Mouse (Mus musculus) MEL (cell line): ENCODE measurements around the gene Arhgap6. TPM values are rescaled to one million over a fixed set of nuclear protein-coding genes. Genes with fewer than 3 reads are reported as not detected.

Experiments
- DNase-seq: peaks from one replicate; pipeline ENCODE4 v3.0.0; 2011; ENCODE audit warnings: low read depth, low spot score
- H3K27ac ChIP-seq: 2 replicates; pipeline ENCODE4 v1.5.1; 2012; ENCODE audit warnings: low read depth, mild to moderate bottlenecking, control low read depth, low read length, moderate library complexity; ENCODE audit not compliant: control insufficient read depth
- H3K27me3 ChIP-seq, 2 experiments: fragments of 150-350 bp in 1 of 2; sonication (generic) in 1 of 2; 2 replicates each; pipeline ENCODE4 v1.6.1; 2012; ENCODE audit warnings: low read length in 2 of 2, mild to moderate bottlenecking in 2 of 2, improper control_type of control experiment in 1 of 2, moderate library complexity in 1 of 2; ENCODE audit not compliant: insufficient read depth in 2 of 2, control insufficient read depth in 1 of 2
- H3K36me3 ChIP-seq, 2 experiments: 2 replicates each; pipeline ENCODE4 v1.6.1; 2012 to 2014; ENCODE audit warnings: low read length in 2 of 2, improper control_type of control experiment in 1 of 2, inconsistent platforms in 1 of 2, mild to moderate bottlenecking in 1 of 2; ENCODE audit not compliant: insufficient read depth in 2 of 2, control insufficient read depth in 1 of 2
- H3K4me1 ChIP-seq, 2 experiments: fragments of 150-350 bp in 1 of 2; sonication (generic) in 1 of 2; 2 replicates each; pipeline ENCODE4 v1.6.1; 2012; ENCODE audit warnings: low read length in 2 of 2, improper control_type of control experiment in 1 of 2, mild to moderate bottlenecking in 1 of 2; ENCODE audit not compliant: insufficient read depth in 2 of 2, control insufficient read depth in 1 of 2
- H3K4me3 ChIP-seq, 2 experiments: fragments of 150-350 bp in 1 of 2; sonication (generic) in 1 of 2; 2 replicates each; pipeline ENCODE4 v1.5.1; 2012; ENCODE audit warnings: low read depth in 2 of 2, low read length in 2 of 2, mild to moderate bottlenecking in 2 of 2, moderate library complexity in 2 of 2, control low read depth in 1 of 2, improper control_type of control experiment in 1 of 2; ENCODE audit not compliant: control insufficient read depth in 1 of 2, insufficient read depth in 1 of 2
- H3K79me2 ChIP-seq: 2 replicates; pipeline ENCODE4 v1.6.1; 2012; ENCODE audit warnings: mild to moderate bottlenecking, low read length, moderate library complexity; ENCODE audit not compliant: control insufficient read depth, poor library complexity, insufficient read depth
- H3K9ac ChIP-seq: 2 replicates; pipeline ENCODE4 v1.6.1; 2012; ENCODE audit warnings: low read depth, mild to moderate bottlenecking, control low read depth, low read length, moderate library complexity; ENCODE audit not compliant: control insufficient read depth, poor library complexity, severe bottlenecking
- H3K9me3 ChIP-seq: fragments of 150-350 bp; sonication (generic); replicated peaks from 2 replicates; pipeline ENCODE4 v1.6.1; 2012; ENCODE audit warnings: mild to moderate bottlenecking, low read length, improper control_type of control experiment, moderate library complexity; ENCODE audit not compliant: insufficient read depth
- CHD1 ChIP-seq: IDR thresholded peaks from 2 replicates; pipeline ENCODE4 v1.6.1; 2012; ENCODE audit warnings: low read depth, mild to moderate bottlenecking, inconsistent platforms, low read length, improper control_type of control experiment
- CHD2 ChIP-seq: IDR thresholded peaks from 2 replicates; pipeline ENCODE4 v1.6.1; 2011; ENCODE audit warnings: low read length, improper control_type of control experiment
- CTCF ChIP-seq, 3 experiments: IDR thresholded peaks in 2 of 3; conservative IDR thresholded peaks in 1 of 3; 2 replicates each; pipeline ENCODE4 v1.5.1; 2011 to 2012; ENCODE audit warnings: low read length in 3 of 3, low read depth in 2 of 3, mild to moderate bottlenecking in 2 of 3, improper control_type of control experiment in 1 of 3, inconsistent platforms in 1 of 3, mixed read lengths in 1 of 3, moderate library complexity in 1 of 3; ENCODE audit not compliant: control insufficient read depth in 1 of 3, insufficient read depth in 1 of 3, poor library complexity in 1 of 3, severe bottlenecking in 1 of 3
- E2F4 ChIP-seq: IDR thresholded peaks from 2 replicates; pipeline ENCODE4 v1.6.1; 2011; ENCODE audit warnings: low read depth, low read length, improper control_type of control experiment, borderline replicate concordance
- GABPA ChIP-seq: IDR thresholded peaks from 2 replicates; pipeline ENCODE4 v1.6.1; 2012; ENCODE audit warnings: low read depth, mild to moderate bottlenecking, inconsistent platforms, low read length, improper control_type of control experiment, moderate library complexity
- HCFC1 ChIP-seq: IDR thresholded peaks from 2 replicates; pipeline ENCODE4 v1.6.1; 2012; ENCODE audit warnings: low read depth, mild to moderate bottlenecking, inconsistent platforms, low read length, improper control_type of control experiment, moderate library complexity
- MAZ ChIP-seq: IDR thresholded peaks from 2 replicates; pipeline ENCODE4 v1.6.1; 2012; ENCODE audit warnings: low read depth, mild to moderate bottlenecking, inconsistent platforms, low read length, improper control_type of control experiment
- MEF2A ChIP-seq: IDR thresholded peaks from 2 replicates; pipeline ENCODE4 v1.6.1; 2014; ENCODE audit warnings: low read depth, mild to moderate bottlenecking, inconsistent platforms, low read length, improper control_type of control experiment; ENCODE audit not compliant: poor library complexity, insufficient replicate concordance, severe bottlenecking; ENCODE audit errors: extremely low read depth
- MYB ChIP-seq: IDR thresholded peaks from 2 replicates; pipeline ENCODE4 v1.6.1; 2011; ENCODE audit warnings: mild to moderate bottlenecking, low read depth, low read length, improper control_type of control experiment
- NELFE ChIP-seq: IDR thresholded peaks from 2 replicates; pipeline ENCODE4 v1.6.1; 2011; ENCODE audit warnings: low read depth, low read length, improper control_type of control experiment
- NRF1 ChIP-seq: IDR thresholded peaks from 2 replicates; pipeline ENCODE4 v1.6.1; 2014; ENCODE audit warnings: low read depth, mild to moderate bottlenecking, inconsistent platforms, low read length, improper control_type of control experiment, moderate library complexity; ENCODE audit not compliant: poor library complexity, insufficient read depth, severe bottlenecking
- POLR2A ChIP-seq, 2 experiments: IDR thresholded peaks; 2 replicates each; pipeline ENCODE4 v1.6.1; 2011 to 2012; ENCODE audit warnings: low read length in 2 of 2, mild to moderate bottlenecking in 2 of 2, control low read depth in 1 of 2, improper control_type of control experiment in 1 of 2, low read depth in 1 of 2, moderate library complexity in 1 of 2; ENCODE audit not compliant: control insufficient read depth in 1 of 2, insufficient read depth in 1 of 2, poor library complexity in 1 of 2
- POLR2AphosphoS5 ChIP-seq: IDR thresholded peaks from 2 replicates; pipeline ENCODE4 v1.6.1; 2012; ENCODE audit warnings: low read depth, borderline replicate concordance, mild to moderate bottlenecking, inconsistent platforms, low read length, moderate library complexity, mixed read lengths
- RAD21 ChIP-seq: IDR thresholded peaks from 2 replicates; pipeline ENCODE4 v1.6.1; 2011; ENCODE audit warnings: mild to moderate bottlenecking, low read depth, low read length, improper control_type of control experiment
- SIN3A ChIP-seq: IDR thresholded peaks from 2 replicates; pipeline ENCODE4 v1.6.1; 2012; ENCODE audit warnings: low read length, improper control_type of control experiment, inconsistent platforms
- TCF12 ChIP-seq: IDR thresholded peaks from 2 replicates; pipeline ENCODE4 v1.6.1; 2014; ENCODE audit warnings: low read depth, mild to moderate bottlenecking, inconsistent platforms, low read length, improper control_type of control experiment, moderate library complexity
- UBTF ChIP-seq: IDR thresholded peaks from 2 replicates; pipeline ENCODE4 v1.6.1; 2012; ENCODE audit warnings: low read depth, mild to moderate bottlenecking, inconsistent platforms, low read length, improper control_type of control experiment, moderate library complexity, borderline replicate concordance; ENCODE audit not compliant: insufficient read depth
- USF1 ChIP-seq: IDR thresholded peaks from 2 replicates; pipeline ENCODE4 v1.6.1; 2014; ENCODE audit warnings: low read depth, mild to moderate bottlenecking, inconsistent platforms, low read length, improper control_type of control experiment, moderate library complexity
- USF2 ChIP-seq, 2 experiments: IDR thresholded peaks; 2 replicates each; pipeline ENCODE4 v1.6.1; 2011 to 2012; ENCODE audit warnings: improper control_type of control experiment in 2 of 2, low read length in 2 of 2, borderline replicate concordance in 1 of 2, inconsistent platforms in 1 of 2, low read depth in 1 of 2, mild to moderate bottlenecking in 1 of 2; ENCODE audit not compliant: insufficient read depth in 1 of 2
- ZC3H11A ChIP-seq: IDR thresholded peaks from 2 replicates; pipeline ENCODE4 v1.6.1; 2012; ENCODE audit warnings: low read depth, mild to moderate bottlenecking, inconsistent platforms, low read length, improper control_type of control experiment
- polyA plus RNA-seq, 2 experiments: library from polyadenylated mRNA; stranded (reverse) in 1 of 2; unstranded in 1 of 2; fragments of >175 nt in 1 of 2; fragments of >200 nt in 1 of 2; gene quantifications; 2 replicates each; pipeline versions ENCODE4 v1.2.1 to v1.2.4; 2012; ENCODE audit warnings: low replicate concordance in 2 of 2, low read depth in 1 of 2; ENCODE audit not compliant: insufficient read length in 2 of 2, insufficient read depth in 1 of 2, missing spikeins in 1 of 2
- total RNA-seq: library from RNA; depleted of rRNA; stranded (reverse); fragments of 300-350 nt; gene quantifications from 2 replicates; pipeline ENCODE4 v1.2.3, GENCODE M21; 2012

The Arhgap6 gene
- total and polyA plus RNA-seq, 3 experiments = 4.4 to 21.7 TPM; not detected in 1

GRCm38 (mm10) chrX:169034390-169034789 is 239.5 kb downstream of the Arhgap6 start:
- Histone ChIP-seq H3K27me3 (no peaks in the 10 kb centered on the region), H3K9ac (no peak overlapping the region), H3K4me3 (no peak overlapping the region), H3K27ac (no peak overlapping the region), H3K9me3 (no peaks in the 10 kb centered on the region), H3K79me2 (peaks cover 15% of the 10 kb centered on the region), H3K36me3 (peaks cover 0 to 13% of the 10 kb centered on the region in 2 experiments; a peak in 2 of 4 replicates), H3K4me1 (peaks cover 6 to 10% of the 10 kb centered on the region in 2 experiments; a peak in 3 of 4 replicates)
- no peak for TF ChIP-seq MYB
- no peak for TF ChIP-seq GABPA
- TF ChIP-seq POLR2AphosphoS5 = no peak
- no peak for TF ChIP-seq RAD21
- no peak for TF ChIP-seq POLR2A (IDR thresholded peaks at IDR 0.05; ENCODE audit: control insufficient read depth in 1 of 2, insufficient read depth in 1 of 2, low read depth in 1 of 2, low read length in 2 of 2, poor library complexity in 1 of 2)
- no peak for TF ChIP-seq CHD1
- TF ChIP-seq ZC3H11A = no peak
- TF ChIP-seq MEF2A = no peak
- no peak for TF ChIP-seq NRF1
- no peak for TF ChIP-seq HCFC1
- no peak for TF ChIP-seq MAZ
- TF ChIP-seq USF1 = no peak
- TF ChIP-seq NELFE = no peak
- no peak for TF ChIP-seq USF2 (IDR thresholded peaks at IDR 0.05; ENCODE audit: borderline replicate concordance in 1 of 2, insufficient read depth in 1 of 2, low read depth in 1 of 2, low read length in 2 of 2)
- TF ChIP-seq CHD2 = no peak
- no peak for TF ChIP-seq UBTF
- no peak for TF ChIP-seq TCF12
- TF ChIP-seq SIN3A = no peak
- TF ChIP-seq E2F4 = no peak
- TF ChIP-seq CTCF (IDR thresholded peaks at IDR 0.05 in 2 of 3, conservative IDR thresholded peaks at IDR 0.05 in 1 of 3; ENCODE audit: control insufficient read depth in 1 of 3, insufficient read depth in 1 of 3, low read depth in 2 of 3, low read length in 3 of 3, poor library complexity in 1 of 3, severe bottlenecking in 1 of 3) = no peak
- no peak for DNase-seq
